Mouse (Mus musculus) MEL (cell line): ENCODE measurements around the gene Cebpz. TPM values are rescaled to one million over a fixed set of nuclear protein-coding genes. Genes with fewer than 3 reads are reported as not detected.

Experiments used
- DNase-seq: peaks from one replicate; pipeline ENCODE4 v3.0.0; 2011; ENCODE audit warnings: low read depth, low spot score
- H3K27ac ChIP-seq: 2 replicates; pipeline ENCODE4 v1.5.1; 2012; ENCODE audit warnings: low read depth, mild to moderate bottlenecking, control low read depth, low read length, moderate library complexity; ENCODE audit not compliant: control insufficient read depth
- H3K27me3 ChIP-seq, 2 experiments: fragments of 150-350 bp in 1 of 2; sonication (generic) in 1 of 2; 2 replicates each; pipeline ENCODE4 v1.6.1; 2012; ENCODE audit warnings: low read length in 2 of 2, mild to moderate bottlenecking in 2 of 2, improper control_type of control experiment in 1 of 2, moderate library complexity in 1 of 2; ENCODE audit not compliant: insufficient read depth in 2 of 2, control insufficient read depth in 1 of 2
- H3K36me3 ChIP-seq, 2 experiments: 2 replicates each; pipeline ENCODE4 v1.6.1; 2012 to 2014; ENCODE audit warnings: low read length in 2 of 2, improper control_type of control experiment in 1 of 2, inconsistent platforms in 1 of 2, mild to moderate bottlenecking in 1 of 2; ENCODE audit not compliant: insufficient read depth in 2 of 2, control insufficient read depth in 1 of 2
- H3K4me1 ChIP-seq, 2 experiments: fragments of 150-350 bp in 1 of 2; sonication (generic) in 1 of 2; 2 replicates each; pipeline ENCODE4 v1.6.1; 2012; ENCODE audit warnings: low read length in 2 of 2, improper control_type of control experiment in 1 of 2, mild to moderate bottlenecking in 1 of 2; ENCODE audit not compliant: insufficient read depth in 2 of 2, control insufficient read depth in 1 of 2
- H3K4me3 ChIP-seq, 2 experiments: fragments of 150-350 bp in 1 of 2; sonication (generic) in 1 of 2; 2 replicates each; pipeline ENCODE4 v1.5.1; 2012; ENCODE audit warnings: low read depth in 2 of 2, low read length in 2 of 2, mild to moderate bottlenecking in 2 of 2, moderate library complexity in 2 of 2, control low read depth in 1 of 2, improper control_type of control experiment in 1 of 2; ENCODE audit not compliant: control insufficient read depth in 1 of 2, insufficient read depth in 1 of 2
- H3K79me2 ChIP-seq: 2 replicates; pipeline ENCODE4 v1.6.1; 2012; ENCODE audit warnings: mild to moderate bottlenecking, low read length, moderate library complexity; ENCODE audit not compliant: control insufficient read depth, poor library complexity, insufficient read depth
- H3K9ac ChIP-seq: 2 replicates; pipeline ENCODE4 v1.6.1; 2012; ENCODE audit warnings: low read depth, mild to moderate bottlenecking, control low read depth, low read length, moderate library complexity; ENCODE audit not compliant: control insufficient read depth, poor library complexity, severe bottlenecking
- H3K9me3 ChIP-seq: fragments of 150-350 bp; sonication (generic); replicated peaks from 2 replicates; pipeline ENCODE4 v1.6.1; 2012; ENCODE audit warnings: mild to moderate bottlenecking, low read length, improper control_type of control experiment, moderate library complexity; ENCODE audit not compliant: insufficient read depth
- CHD2 ChIP-seq: IDR thresholded peaks from 2 replicates; pipeline ENCODE4 v1.6.1; 2011; ENCODE audit warnings: low read length, improper control_type of control experiment
- CTCF ChIP-seq, 3 experiments: IDR thresholded peaks in 2 of 3; conservative IDR thresholded peaks in 1 of 3; 2 replicates each; pipeline ENCODE4 v1.5.1; 2011 to 2012; ENCODE audit warnings: low read length in 3 of 3, low read depth in 2 of 3, mild to moderate bottlenecking in 2 of 3, improper control_type of control experiment in 1 of 3, inconsistent platforms in 1 of 3, mixed read lengths in 1 of 3, moderate library complexity in 1 of 3; ENCODE audit not compliant: control insufficient read depth in 1 of 3, insufficient read depth in 1 of 3, poor library complexity in 1 of 3, severe bottlenecking in 1 of 3
- ELF1 ChIP-seq: IDR thresholded peaks from 2 replicates; pipeline ENCODE4 v1.6.1; 2014; ENCODE audit warnings: low read depth, mild to moderate bottlenecking, inconsistent platforms, low read length, improper control_type of control experiment, moderate library complexity
- EP300 ChIP-seq, 2 experiments: IDR thresholded peaks; 2 replicates each; pipeline ENCODE4 v1.6.1; 2011; ENCODE audit warnings: improper control_type of control experiment in 2 of 2, low read length in 2 of 2, low read depth in 1 of 2, mild to moderate bottlenecking in 1 of 2
- ETS1 ChIP-seq: IDR thresholded peaks from 2 replicates; pipeline ENCODE4 v1.6.1; 2012; ENCODE audit warnings: low read depth, mild to moderate bottlenecking, inconsistent platforms, low read length, improper control_type of control experiment, moderate library complexity
- GATA1 ChIP-seq: IDR thresholded peaks from 2 replicates; pipeline ENCODE4 v1.6.1; 2011; ENCODE audit warnings: low read depth, low read length, improper control_type of control experiment
- HCFC1 ChIP-seq: IDR thresholded peaks from 2 replicates; pipeline ENCODE4 v1.6.1; 2012; ENCODE audit warnings: low read depth, mild to moderate bottlenecking, inconsistent platforms, low read length, improper control_type of control experiment, moderate library complexity
- JUND ChIP-seq: IDR thresholded peaks from 2 replicates; pipeline ENCODE4 v1.6.1; 2011; ENCODE audit warnings: low read depth, mild to moderate bottlenecking, improper control_type of control experiment, low read length
- MAFK ChIP-seq: IDR thresholded peaks from 2 replicates; pipeline ENCODE4 v1.6.1; 2011; ENCODE audit warnings: low read depth, mild to moderate bottlenecking, low read length, improper control_type of control experiment, borderline replicate concordance
- MEF2A ChIP-seq: IDR thresholded peaks from 2 replicates; pipeline ENCODE4 v1.6.1; 2014; ENCODE audit warnings: low read depth, mild to moderate bottlenecking, inconsistent platforms, low read length, improper control_type of control experiment; ENCODE audit not compliant: poor library complexity, insufficient replicate concordance, severe bottlenecking; ENCODE audit errors: extremely low read depth
- MXI1 ChIP-seq: IDR thresholded peaks from 2 replicates; pipeline ENCODE4 v1.6.1; 2011; ENCODE audit warnings: mild to moderate bottlenecking, low read depth, low read length, improper control_type of control experiment
- MYB ChIP-seq: IDR thresholded peaks from 2 replicates; pipeline ENCODE4 v1.6.1; 2011; ENCODE audit warnings: mild to moderate bottlenecking, low read depth, low read length, improper control_type of control experiment
- MYC ChIP-seq: IDR thresholded peaks from 2 replicates; pipeline ENCODE4 v1.6.1; 2011; ENCODE audit warnings: low read depth, mild to moderate bottlenecking, low read length, improper control_type of control experiment, moderate library complexity
- NELFE ChIP-seq: IDR thresholded peaks from 2 replicates; pipeline ENCODE4 v1.6.1; 2011; ENCODE audit warnings: low read depth, low read length, improper control_type of control experiment
- POLR2A ChIP-seq, 2 experiments: IDR thresholded peaks; 2 replicates each; pipeline ENCODE4 v1.6.1; 2011 to 2012; ENCODE audit warnings: low read length in 2 of 2, mild to moderate bottlenecking in 2 of 2, control low read depth in 1 of 2, improper control_type of control experiment in 1 of 2, low read depth in 1 of 2, moderate library complexity in 1 of 2; ENCODE audit not compliant: control insufficient read depth in 1 of 2, insufficient read depth in 1 of 2, poor library complexity in 1 of 2
- POLR2AphosphoS5 ChIP-seq: IDR thresholded peaks from 2 replicates; pipeline ENCODE4 v1.6.1; 2012; ENCODE audit warnings: low read depth, borderline replicate concordance, mild to moderate bottlenecking, inconsistent platforms, low read length, moderate library complexity, mixed read lengths
- RAD21 ChIP-seq: IDR thresholded peaks from 2 replicates; pipeline ENCODE4 v1.6.1; 2011; ENCODE audit warnings: mild to moderate bottlenecking, low read depth, low read length, improper control_type of control experiment
- TAL1 ChIP-seq: IDR thresholded peaks from 2 replicates; pipeline ENCODE4 v1.6.1; 2012; ENCODE audit warnings: mild to moderate bottlenecking, inconsistent platforms, low read length, moderate library complexity, mixed read lengths
- TCF12 ChIP-seq: IDR thresholded peaks from 2 replicates; pipeline ENCODE4 v1.6.1; 2014; ENCODE audit warnings: low read depth, mild to moderate bottlenecking, inconsistent platforms, low read length, improper control_type of control experiment, moderate library complexity
- UBTF ChIP-seq: IDR thresholded peaks from 2 replicates; pipeline ENCODE4 v1.6.1; 2012; ENCODE audit warnings: low read depth, mild to moderate bottlenecking, inconsistent platforms, low read length, improper control_type of control experiment, moderate library complexity, borderline replicate concordance; ENCODE audit not compliant: insufficient read depth
- USF2 ChIP-seq, 2 experiments: IDR thresholded peaks; 2 replicates each; pipeline ENCODE4 v1.6.1; 2011 to 2012; ENCODE audit warnings: improper control_type of control experiment in 2 of 2, low read length in 2 of 2, borderline replicate concordance in 1 of 2, inconsistent platforms in 1 of 2, low read depth in 1 of 2, mild to moderate bottlenecking in 1 of 2; ENCODE audit not compliant: insufficient read depth in 1 of 2
- ZC3H11A ChIP-seq: IDR thresholded peaks from 2 replicates; pipeline ENCODE4 v1.6.1; 2012; ENCODE audit warnings: low read depth, mild to moderate bottlenecking, inconsistent platforms, low read length, improper control_type of control experiment
- polyA plus RNA-seq, 2 experiments: library from polyadenylated mRNA; stranded (reverse) in 1 of 2; unstranded in 1 of 2; fragments of >175 nt in 1 of 2; fragments of >200 nt in 1 of 2; gene quantifications; 2 replicates each; pipeline versions ENCODE4 v1.2.1 to v1.2.4; 2012; ENCODE audit warnings: low replicate concordance in 2 of 2, low read depth in 1 of 2; ENCODE audit not compliant: insufficient read length in 2 of 2, insufficient read depth in 1 of 2, missing spikeins in 1 of 2
- total RNA-seq: library from RNA; depleted of rRNA; stranded (reverse); fragments of 300-350 nt; gene quantifications from 2 replicates; pipeline ENCODE4 v1.2.3, GENCODE M21; 2012; rRNA removed

The Cebpz gene
- total and polyA plus RNA-seq, 3 experiments: 69.9 to 128 (median 80.7) TPM

GRCm38 (mm10) chr17:78881878-78882304 is 55.0 kb downstream of the Cebpz start:
- peaks cover 6% of the 10 kb centered on the region for H3K79me2 ChIP-seq
- no peaks in the 10 kb centered on the region for H3K9me3 ChIP-seq
- peak overlapping the region; percentile 68 for H3K27ac ChIP-seq
- peak; percentile 67 for DNase-seq
- TF ChIP-seq ELF1 (peak; percentile 78), MXI1 (peak; percentile 6; the same call in 1 of the 2 replicates), TAL1 (no peak), CTCF (IDR thresholded peaks at IDR 0.05 in 2 of 3, conservative IDR thresholded peaks at IDR 0.05 in 1 of 3; ENCODE audit: control insufficient read depth in 1 of 3, insufficient read depth in 1 of 3, low read depth in 2 of 3, low read length in 3 of 3, poor library complexity in 1 of 3, severe bottlenecking in 1 of 3) (no peak), USF2 (IDR thresholded peaks at IDR 0.05; ENCODE audit: borderline replicate concordance in 1 of 2, insufficient read depth in 1 of 2, low read depth in 1 of 2, low read length in 2 of 2) (no peak), ETS1 (peak; percentile 1; the same call in 1 of the 2 replicates), HCFC1 (no peak)
- peaks cover 3 to 10% of the 10 kb centered on the region in 2 experiments; a peak in 3 of 4 replicates for H3K4me1 ChIP-seq
- peak overlapping the region; percentile 87 for H3K9ac ChIP-seq
- peaks cover 0 to 3% of the 10 kb centered on the region in 2 experiments; a peak in 1 of 4 replicates for H3K36me3 ChIP-seq
- H3K4me3 ChIP-seq: peak overlapping the region; percentile 76 to 91
- no peaks in the 10 kb centered on the region for H3K27me3 ChIP-seq

DNA sequence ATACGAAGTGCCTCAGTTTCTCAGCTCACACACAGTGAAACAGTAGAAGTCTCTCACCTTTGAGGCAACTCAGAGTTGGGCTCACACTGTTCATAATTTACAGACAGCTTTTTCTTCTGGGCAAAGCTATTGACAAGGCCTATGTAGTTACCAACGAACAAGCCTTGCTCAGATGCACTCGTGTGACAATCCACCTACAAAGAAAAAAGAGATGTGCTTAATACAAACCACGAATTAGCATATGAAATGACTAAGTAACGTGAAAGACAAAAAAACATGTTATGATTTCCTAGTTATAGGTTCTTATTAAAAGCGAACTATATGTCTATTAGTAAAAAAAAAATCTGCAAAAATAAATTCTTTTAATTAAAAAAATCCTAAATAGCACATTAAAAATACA is 63.0 kb downstream of the Cebpz start:
- no peak overlapping the region for H3K4me3 ChIP-seq
- TF ChIP-seq RAD21 (no peak), NELFE (no peak), USF2 (IDR thresholded peaks at IDR 0.05; ENCODE audit: borderline replicate concordance in 1 of 2, insufficient read depth in 1 of 2, low read depth in 1 of 2, low read length in 2 of 2) (no peak), ZC3H11A (no peak), ETS1 (no peak), EP300 (IDR thresholded peaks at IDR 0.05; ENCODE audit: low read depth in 1 of 2, low read length in 2 of 2) (no peak), MAFK (no peak), CHD2 (no peak), GATA1 (no peak), JUND (no peak), MYB (no peak), POLR2A (IDR thresholded peaks at IDR 0.05; ENCODE audit: control insufficient read depth in 1 of 2, insufficient read depth in 1 of 2, low read depth in 1 of 2, low read length in 2 of 2, poor library complexity in 1 of 2) (no peak), TCF12 (no peak), HCFC1 (no peak), MEF2A (no peak), POLR2AphosphoS5 (no peak), UBTF (no peak), MYC (no peak)
- no peaks in the 10 kb centered on the region for H3K4me1 ChIP-seq
- DNase-seq: no peak
- no peak overlapping the region for H3K9ac ChIP-seq
- no peak overlapping the region for H3K27ac ChIP-seq
- H3K36me3 ChIP-seq: no peaks in the 10 kb centered on the region; a peak in 2 of 4 replicates
- no peaks in the 10 kb centered on the region for H3K27me3 ChIP-seq
- no peaks in the 10 kb centered on the region for H3K9me3 ChIP-seq
- H3K79me2 ChIP-seq: no peaks in the 10 kb centered on the region

Other genes with a start within 250 kb of the Cebpz start
- gene Strn, start 199.9 kb downstream of the Cebpz start, total RNA-seq: 10.2 and 13.4 TPM in 2 replicates
- 10 to 100 TPM in 1 of 2 experiments, not detected in 1; 13.9 TPM for gene Strn, start 199.9 kb downstream of the Cebpz start, polyA plus RNA-seq
- 9.8 and 10.4 TPM in 2 replicates for gene Heatr5b, start 101.7 kb downstream of the Cebpz start, total RNA-seq
- 10 to 100 TPM in 1 of 2 experiments, not detected in 1; 19.9 TPM for gene Heatr5b, start 101.7 kb downstream of the Cebpz start, polyA plus RNA-seq
- 9.5 and 10.3 TPM in 2 replicates for gene Gpatch11, start 101.5 kb downstream of the Cebpz start, total RNA-seq
- gene Gpatch11, start 101.5 kb downstream of the Cebpz start, polyA plus RNA-seq: 10 to 100 TPM in 1 of 2 experiments, not detected in 1; 12.4 TPM
- 10.2 and 14.1 TPM in 2 replicates for gene Eif2ak2, start 54.5 kb downstream of the Cebpz start, total RNA-seq
- 10 to 100 TPM in 1 of 2 experiments, not detected in 1; 18.1 TPM for gene Eif2ak2, start 54.5 kb downstream of the Cebpz start, polyA plus RNA-seq
- not detected in 2 replicates for gene Sult6b1, start 30.1 kb downstream of the Cebpz start, total RNA-seq
- gene Sult6b1, start 30.1 kb downstream of the Cebpz start, polyA plus RNA-seq: under 1 TPM in 1 of 2 experiments, not detected in 1; 0.29 TPM
- 18.1 and 18.9 TPM in 2 replicates for gene Cebpzos, start 20.6 kb downstream of the Cebpz start, total RNA-seq
- 10 to 100 TPM in 1 of 2 experiments, not detected in 1; 30.2 TPM for gene Cebpzos, start 20.6 kb downstream of the Cebpz start, polyA plus RNA-seq
- 22.6 TPM in 2 replicates for gene Ndufaf7, start 70 bp upstream of the Cebpz start, total RNA-seq
- 10 to 100 TPM in 1 of 2 experiments, not detected in 1; 29.3 TPM for gene Ndufaf7, start 70 bp upstream of the Cebpz start, polyA plus RNA-seq
- gene Prkd3, start 83.8 kb upstream of the Cebpz start, total RNA-seq: 4.8 TPM in 2 replicates
- gene Prkd3, start 83.8 kb upstream of the Cebpz start, polyA plus RNA-seq: 1 to 10 TPM in 1 of 2 experiments, not detected in 1; 5.7 TPM
- gene Qpct, start 114.8 kb upstream of the Cebpz start, total RNA-seq: not detected in 2 replicates
- not detected for gene Qpct, start 114.8 kb upstream of the Cebpz start, polyA plus RNA-seq